Mouse (Mus musculus) testis, postnatal 14 days (tissue): Measurements from ENCODE around the gene Gm11937.
A peak's percentile ranks its signal among the peaks of the same experiment; 100 is the strongest.

ENCODE experiments used
- DNase-seq: peaks from one replicate; pipeline ENCODE4 v3.0.0; 2021; ENCODE audit warnings: low spot score

Gm11937 gene

GRCm38 (mm10) chr11:99581051-99581450, 28.9 kb downstream of the Gm11937 start:
- DNase-seq = no peak

GRCm38 (mm10) chr11:99580636-99581035, 29.4 kb downstream of the Gm11937 start, which contains the start of gene Krtap1-5:
Krtap1-5 (minus strand) TSS chr11:99581016.
- no peak for DNase-seq

DNA sequence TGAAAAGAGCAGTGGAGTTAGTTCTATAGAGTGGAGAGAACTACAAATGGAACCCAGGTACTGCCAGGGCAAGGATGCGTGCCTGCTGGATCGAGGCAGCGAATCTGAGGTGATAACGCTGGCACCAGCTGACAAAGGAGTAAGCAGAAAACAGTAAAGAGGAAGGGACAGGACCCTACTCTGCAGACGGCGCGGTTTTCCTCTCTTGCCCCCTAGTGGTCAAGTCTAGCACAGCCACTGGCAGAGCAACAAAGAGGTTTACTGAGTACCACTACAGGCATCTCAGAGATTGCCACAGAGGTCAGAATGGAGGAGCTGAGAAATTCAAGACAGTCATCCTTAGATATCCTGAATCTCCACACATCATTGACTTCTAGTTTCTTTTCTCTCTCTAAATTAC, 35.9 kb downstream of the Gm11937 start:
- DNase-seq = peak; percentile 68

GRCm38 (mm10) chr11:99573164-99573563, 36.8 kb downstream of the Gm11937 start:
- DNase-seq = no peak

DNA sequence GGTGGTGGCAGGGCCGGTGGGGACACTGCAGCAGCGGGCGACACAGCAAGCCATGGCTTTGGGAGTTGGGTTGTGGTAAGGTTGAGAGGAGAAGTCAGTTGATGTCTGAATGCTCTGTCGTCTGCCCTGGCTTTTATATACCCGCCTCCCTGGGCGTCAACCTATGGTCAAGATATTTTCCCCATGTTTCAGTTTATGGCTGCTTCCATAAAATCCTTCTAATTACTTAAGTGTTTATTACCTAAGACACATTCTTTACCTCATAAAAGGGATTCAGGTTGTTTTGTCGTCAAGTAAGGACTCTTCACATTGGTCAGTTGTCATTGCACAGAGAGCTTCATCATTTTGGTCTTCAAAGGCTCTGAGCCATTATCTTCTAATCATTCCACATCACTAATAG, 43.5 kb downstream of the Gm11937 start, which contains the start of gene Krtap3-1:
Gene Krtap3-1, minus strand, starts transcription at position 101 of the 400 bp plus-strand sequence.
- DNase-seq = no peak

DNA sequence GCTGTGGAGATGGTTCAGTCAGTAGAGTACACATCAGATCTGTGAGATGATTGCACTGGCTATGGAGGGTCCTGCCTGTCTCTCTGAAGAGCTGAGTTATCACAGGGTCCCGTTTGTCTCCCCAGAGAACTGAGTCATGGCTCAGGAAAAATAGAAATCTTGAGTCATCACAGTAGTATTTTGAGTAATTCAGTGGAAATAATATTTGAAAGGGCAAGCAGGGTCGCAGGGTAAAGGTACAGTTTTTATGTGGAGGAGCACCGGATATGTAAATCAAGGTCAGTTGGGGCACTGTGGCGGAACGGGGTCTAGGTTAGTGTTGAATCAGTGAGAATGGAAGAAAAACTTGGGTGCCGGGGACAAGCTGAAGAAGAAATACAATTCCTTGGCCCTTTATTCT, 47.4 kb downstream of the Gm11937 start:
- no peak for DNase-seq
